Mouse (Mus musculus) E14TG2a.4 (cell line): ENCODE data around the gene Atf2.

Source experiments
- CTCF ChIP-seq: conservative IDR thresholded peaks from 2 replicates; pipeline ENCODE4 v1.5.1; 2014; ENCODE audit warnings: low read length
- NANOG ChIP-seq: IDR thresholded peaks from 2 replicates; pipeline ENCODE4 v1.6.1; 2014; ENCODE audit warnings: borderline replicate concordance, low read length, mixed read lengths
- POU5F1 ChIP-seq: IDR thresholded peaks from 2 replicates; pipeline ENCODE4 v1.6.1; 2014; ENCODE audit warnings: low read length, borderline replicate concordance

GRCm38 (mm10) chr2:73798136-73798535 is 94.3 kb downstream of the Atf2 start:
- TF ChIP-seq POU5F1 (no peak), CTCF (no peak), NANOG (no peak)
